Mouse (Mus musculus): ENCODE measurements at regions not wholly inside any gene's neighbourhood (a gene's known extent, or its start where the extent isn't known, plus 50 kb on each side); places are given as distances from the start of the nearest gene placed in this dataset.
A peak's percentile ranks its signal among the peaks of the same experiment; 100 is the strongest.

DNA sequence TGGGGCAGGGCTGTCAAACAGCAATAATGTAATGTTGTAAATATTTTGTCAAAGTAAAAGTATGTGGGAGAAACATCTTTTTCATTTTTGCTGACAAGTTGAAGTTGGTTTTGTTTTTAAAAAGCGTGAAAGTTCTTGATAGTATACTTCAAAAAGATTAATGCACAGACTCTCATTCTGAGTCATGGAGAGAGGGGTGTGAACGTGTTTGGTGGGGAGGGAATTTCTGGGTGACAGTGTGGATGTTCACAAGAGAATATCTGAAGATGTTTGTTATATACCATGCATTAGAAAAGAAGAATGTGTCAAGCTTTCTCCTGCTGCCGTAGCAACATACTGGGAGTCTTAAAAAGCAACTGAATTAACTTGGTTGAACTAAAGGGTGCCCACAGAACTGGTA lies 57.0 kb downstream of the Rps29 start:
- H3K9ac ChIP-seq (ENCODE audit: low read depth, low read length): no peak overlapping the region
- H3K27ac ChIP-seq (ENCODE audit: low read depth, low read length): no peak overlapping the region
- no peaks in the 10 kb centered on the region for H3K4me1 ChIP-seq (replicated peaks; ENCODE audit: control insufficient read depth, insufficient read depth, low read length)
- H3K36me3 ChIP-seq (ENCODE audit: control insufficient read depth, insufficient read depth): no peaks in the 10 kb centered on the region
- 64% methylated on average over 3 of the region's 3 CpGs for WGBS
- H3K27me3 ChIP-seq (replicated peaks; ENCODE audit: control insufficient read depth, insufficient read depth, low read length): no peaks in the 10 kb centered on the region
- ATAC-seq: no peak
- no peak for TF ChIP-seq CTCF (IDR thresholded peaks at IDR 0.05; ENCODE audit: low read depth)
- no peak overlapping the region for H3K4me2 ChIP-seq (replicated peaks; ENCODE audit: low read depth)
- no peak overlapping the region for H3K4me3 ChIP-seq (ENCODE audit: low read depth, low read length)
- H3K9me3 ChIP-seq (ENCODE audit: control insufficient read depth): no peaks in the 10 kb centered on the region

DNA sequence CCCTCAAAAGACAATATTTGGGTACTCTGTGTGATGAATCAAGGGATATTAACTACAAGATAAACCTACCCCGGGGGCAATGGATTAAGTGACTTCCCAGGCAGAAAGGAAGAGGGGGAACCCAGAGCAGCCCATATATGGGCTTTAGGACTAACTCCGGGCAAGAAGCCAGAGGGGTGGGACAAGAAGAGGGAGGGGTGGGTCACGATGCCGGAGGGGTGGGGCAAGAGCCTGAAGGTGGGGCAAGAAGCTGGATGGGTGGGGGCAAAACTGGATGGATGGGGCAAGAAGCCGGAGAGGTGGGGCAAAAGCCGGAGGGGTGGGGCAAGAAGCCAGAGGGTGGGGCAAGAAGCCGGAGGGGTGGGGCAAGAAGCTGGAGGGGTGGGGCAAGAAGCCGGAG lies 64.1 kb downstream of the Rps29 start:
- H3K27ac ChIP-seq (ENCODE audit: low read depth, low read length): no peak overlapping the region
- ATAC-seq: no peak
- H3K4me1 ChIP-seq (replicated peaks; ENCODE audit: control insufficient read depth, insufficient read depth, low read length): no peaks in the 10 kb centered on the region
- H3K9me3 ChIP-seq (ENCODE audit: control insufficient read depth): no peaks in the 10 kb centered on the region
- H3K36me3 ChIP-seq (ENCODE audit: control insufficient read depth, insufficient read depth): no peaks in the 10 kb centered on the region
- no peak overlapping the region for H3K4me3 ChIP-seq (ENCODE audit: low read depth, low read length)
- H3K4me2 ChIP-seq (replicated peaks; ENCODE audit: low read depth): no peak overlapping the region
- 88% methylated on average over 7 of the region's 8 CpGs for WGBS
- no peak for TF ChIP-seq CTCF (IDR thresholded peaks at IDR 0.05; ENCODE audit: low read depth)
- H3K9ac ChIP-seq (ENCODE audit: low read depth, low read length): no peak overlapping the region
- no peaks in the 10 kb centered on the region for H3K27me3 ChIP-seq (replicated peaks; ENCODE audit: control insufficient read depth, insufficient read depth, low read length)

DNA sequence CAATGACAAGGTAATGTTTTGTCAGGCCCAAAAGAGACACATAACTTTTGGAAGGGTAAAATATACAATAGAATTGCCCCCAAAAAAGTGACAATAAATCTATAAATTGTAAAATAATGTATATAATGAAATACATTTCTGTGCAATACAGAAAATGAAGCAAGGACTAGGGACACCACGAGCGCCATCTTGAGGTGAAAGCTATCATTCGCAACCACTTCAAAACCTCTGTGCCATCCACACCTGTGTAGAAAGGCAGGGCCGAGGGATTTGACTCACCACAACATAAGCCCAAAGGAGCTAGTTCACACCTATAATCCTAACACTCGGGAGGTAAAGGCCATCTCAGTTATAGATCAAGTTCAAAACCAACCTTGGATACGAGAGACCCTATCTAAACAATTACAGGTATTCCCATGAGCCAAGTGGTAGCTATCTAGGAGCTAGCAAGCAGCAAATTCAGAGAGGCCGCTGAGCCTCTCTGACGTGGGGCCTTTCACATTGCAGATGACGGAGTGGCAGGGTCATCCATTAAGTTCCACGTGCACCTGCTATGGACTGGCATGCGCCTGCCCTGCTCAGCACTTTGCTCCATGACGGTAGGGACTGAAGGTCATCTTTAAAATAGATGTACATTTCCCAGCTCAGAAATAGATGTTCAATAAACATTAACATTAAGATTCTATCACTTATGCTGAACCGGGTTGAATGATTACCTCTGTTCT lies 65.8 kb downstream of the Rps29 start:
- Histone ChIP-seq H3K36me3 (ENCODE audit: control insufficient read depth, insufficient read depth) (no peaks in the 10 kb centered on the region), H3K27me3 (replicated peaks; ENCODE audit: control insufficient read depth, insufficient read depth, low read length) (no peaks in the 10 kb centered on the region), H3K4me1 (replicated peaks; ENCODE audit: control insufficient read depth, insufficient read depth, low read length) (no peaks in the 10 kb centered on the region), H3K27ac (ENCODE audit: low read depth, low read length) (no peak overlapping the region), H3K4me3 (ENCODE audit: low read depth, low read length) (no peak overlapping the region), H3K4me2 (replicated peaks; ENCODE audit: low read depth) (no peak overlapping the region), H3K9me3 (ENCODE audit: control insufficient read depth) (no peaks in the 10 kb centered on the region), H3K9ac (ENCODE audit: low read depth, low read length) (no peak overlapping the region)
- WGBS: 63% methylated on average over 13 of the region's 13 CpGs
- peak; percentile 52 for TF ChIP-seq CTCF (IDR thresholded peaks at IDR 0.05; ENCODE audit: low read depth)
- no peak for ATAC-seq

DNA sequence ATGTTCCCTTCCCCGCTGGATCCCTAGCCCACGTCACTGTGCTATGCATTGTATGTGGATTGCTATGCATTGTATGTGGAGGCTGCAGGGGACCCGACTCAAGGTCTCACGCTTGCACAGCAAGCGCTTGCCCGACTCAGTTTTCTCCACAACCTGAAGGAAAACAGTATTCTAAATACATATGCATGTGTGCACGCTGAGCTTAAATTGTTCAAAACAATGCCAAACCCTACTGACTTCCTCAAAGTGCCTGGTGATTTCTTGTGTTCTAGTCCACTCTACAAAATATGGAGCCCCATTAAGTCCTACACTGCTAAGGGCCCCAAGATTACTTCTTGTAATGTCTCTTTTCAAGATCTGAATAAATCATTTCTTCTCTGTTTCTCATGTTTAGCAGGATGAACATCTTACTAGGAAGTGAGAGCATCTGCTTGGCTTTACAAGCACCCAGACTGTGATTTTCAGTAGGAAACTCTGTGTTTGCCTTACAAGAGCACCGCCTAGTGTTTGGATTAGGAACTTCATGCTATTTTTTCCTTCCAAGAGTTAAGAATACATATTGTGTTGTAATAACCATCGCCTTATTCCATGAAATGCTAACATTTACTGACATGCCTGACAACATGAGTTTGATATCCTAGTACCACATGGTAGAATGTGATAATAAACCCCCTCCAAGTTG lies 70.9 kb downstream of the Rps29 start:
- no peaks in the 10 kb centered on the region for H3K9me3 ChIP-seq (ENCODE audit: control insufficient read depth)
- no peak overlapping the region for H3K4me2 ChIP-seq (replicated peaks; ENCODE audit: low read depth)
- no peak for ATAC-seq
- no peaks in the 10 kb centered on the region for H3K36me3 ChIP-seq (ENCODE audit: control insufficient read depth, insufficient read depth)
- 67% methylated on average over 9 of the region's 9 CpGs for WGBS
- no peak overlapping the region for H3K4me3 ChIP-seq (ENCODE audit: low read depth, low read length)
- peak; percentile 88 for TF ChIP-seq CTCF (IDR thresholded peaks at IDR 0.05; ENCODE audit: low read depth)
- H3K27ac ChIP-seq (ENCODE audit: low read depth, low read length): no peak overlapping the region
- no peaks in the 10 kb centered on the region for H3K27me3 ChIP-seq (replicated peaks; ENCODE audit: control insufficient read depth, insufficient read depth, low read length)
- no peaks in the 10 kb centered on the region for H3K4me1 ChIP-seq (replicated peaks; ENCODE audit: control insufficient read depth, insufficient read depth, low read length)
- no peak overlapping the region for H3K9ac ChIP-seq (ENCODE audit: low read depth, low read length)

DNA sequence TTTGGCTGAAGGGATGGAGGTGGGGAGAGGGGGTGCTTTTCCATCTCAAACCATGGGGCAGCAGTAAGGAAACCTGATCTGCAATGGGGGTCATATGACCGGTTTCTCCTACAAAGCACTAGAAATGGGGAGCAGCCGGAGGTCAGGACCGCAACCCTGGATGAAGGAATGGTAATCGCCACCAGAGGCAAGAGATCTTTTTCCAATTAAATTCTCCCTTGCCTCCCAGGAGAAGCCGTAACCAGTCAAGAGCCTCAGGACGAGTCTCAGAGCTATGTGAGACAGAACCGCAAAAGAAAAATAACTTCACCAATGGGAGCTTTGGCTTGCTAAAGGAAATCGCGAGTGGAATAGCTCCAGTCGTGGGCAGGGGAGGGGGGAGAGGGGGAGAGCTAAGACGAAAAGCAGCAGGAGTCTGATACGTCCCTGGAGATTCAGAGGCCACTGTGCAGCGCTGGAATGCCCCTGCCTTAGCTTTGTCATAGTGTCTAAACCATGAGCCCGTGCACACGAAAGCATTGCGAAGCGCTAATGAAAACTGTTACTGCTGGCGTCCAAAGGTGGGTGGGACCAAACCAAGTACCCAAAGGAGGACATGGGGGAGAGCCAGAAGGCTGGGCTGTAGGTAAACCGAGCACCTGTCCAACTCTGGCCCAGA lies 73.3 kb downstream of the Rps29 start:
- Histone ChIP-seq H3K27ac (ENCODE audit: low read depth, low read length) (no peak overlapping the region), H3K4me2 (replicated peaks; ENCODE audit: low read depth) (no peak overlapping the region), H3K4me1 (replicated peaks; ENCODE audit: control insufficient read depth, insufficient read depth, low read length) (no peaks in the 10 kb centered on the region), H3K4me3 (ENCODE audit: low read depth, low read length) (no peak overlapping the region), H3K9me3 (ENCODE audit: control insufficient read depth) (no peaks in the 10 kb centered on the region), H3K27me3 (replicated peaks; ENCODE audit: control insufficient read depth, insufficient read depth, low read length) (no peaks in the 10 kb centered on the region), H3K36me3 (ENCODE audit: control insufficient read depth, insufficient read depth) (no peaks in the 10 kb centered on the region), H3K9ac (ENCODE audit: low read depth, low read length) (no peak overlapping the region)
- no peak for ATAC-seq
- WGBS: 49% methylated on average over 19 of the region's 19 CpGs
- TF ChIP-seq CTCF (IDR thresholded peaks at IDR 0.05; ENCODE audit: low read depth): no peak

GRCm38 (mm10) chr12:69084656-69085055 lies 74.3 kb downstream of the Rps29 start:
- Histone ChIP-seq H3K9ac (ENCODE audit: low read depth, low read length) (no peak overlapping the region), H3K4me2 (replicated peaks; ENCODE audit: low read depth) (no peak overlapping the region), H3K36me3 (ENCODE audit: control insufficient read depth, insufficient read depth) (no peaks in the 10 kb centered on the region), H3K4me3 (ENCODE audit: low read depth, low read length) (no peak overlapping the region), H3K4me1 (replicated peaks; ENCODE audit: control insufficient read depth, insufficient read depth, low read length) (no peaks in the 10 kb centered on the region), H3K27me3 (replicated peaks; ENCODE audit: control insufficient read depth, insufficient read depth, low read length) (no peaks in the 10 kb centered on the region), H3K9me3 (ENCODE audit: control insufficient read depth) (no peaks in the 10 kb centered on the region), H3K27ac (ENCODE audit: low read depth, low read length) (no peak overlapping the region)
- WGBS: 76% methylated on average over 5 of the region's 5 CpGs
- no peak for ATAC-seq
- no peak for TF ChIP-seq CTCF (IDR thresholded peaks at IDR 0.05; ENCODE audit: low read depth)

Measured in intestine, postnatal 0 days (tissue).